Mouse (Mus musculus): ENCODE data around the gene Gm38392. TPM values are rescaled to one million over a fixed set of nuclear protein-coding genes. Genes with fewer than 3 reads are reported as not detected.
A peak's percentile ranks its signal among the peaks of the same experiment; 100 is the strongest.

Gm38392 gene
- polyA plus RNA-seq, 2 experiments from 2014 or later = not detected

DNA sequence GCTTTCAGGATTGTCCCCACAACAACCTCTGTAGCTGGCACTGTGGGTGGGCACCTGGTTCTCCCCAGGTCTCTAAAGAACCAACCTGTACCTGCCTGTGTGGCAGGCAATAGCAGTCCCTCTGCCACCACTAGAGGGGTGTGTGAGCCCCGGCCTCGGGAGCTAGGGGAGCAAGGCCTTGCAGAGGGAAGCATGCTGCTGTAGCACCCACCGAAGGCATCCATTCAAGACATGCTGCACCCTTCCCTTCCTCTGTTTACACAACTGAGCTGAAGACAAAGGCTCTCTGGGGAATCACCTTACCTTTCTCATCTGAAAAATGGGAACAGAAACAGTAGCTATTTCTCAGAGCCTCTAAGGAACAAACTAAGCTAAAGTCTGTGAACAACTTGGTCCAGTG, 51.8 kb downstream of the Gm38392 start:
- ATAC-seq = no peak

DNA sequence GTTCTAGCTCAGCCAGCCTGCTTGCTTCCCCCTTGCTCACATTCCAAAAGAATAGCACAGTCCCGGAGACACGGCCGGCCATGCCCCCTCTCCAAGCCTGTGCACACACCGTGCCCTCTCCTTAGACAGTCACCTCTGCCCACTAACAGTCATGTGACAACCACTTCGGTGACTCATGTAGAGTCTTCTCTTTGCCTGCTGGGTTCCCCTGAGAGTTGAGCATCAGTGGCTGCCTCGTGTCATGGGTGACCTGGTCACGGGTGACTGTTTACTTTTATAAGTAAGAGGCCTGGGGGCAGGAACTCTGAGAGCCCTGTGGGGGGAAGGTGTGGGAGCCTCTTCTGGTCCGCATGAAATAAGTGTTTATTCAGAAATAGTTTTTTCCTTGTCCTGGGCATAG, 53.0 kb downstream of the Gm38392 start:
- ATAC-seq = no peak

DNA sequence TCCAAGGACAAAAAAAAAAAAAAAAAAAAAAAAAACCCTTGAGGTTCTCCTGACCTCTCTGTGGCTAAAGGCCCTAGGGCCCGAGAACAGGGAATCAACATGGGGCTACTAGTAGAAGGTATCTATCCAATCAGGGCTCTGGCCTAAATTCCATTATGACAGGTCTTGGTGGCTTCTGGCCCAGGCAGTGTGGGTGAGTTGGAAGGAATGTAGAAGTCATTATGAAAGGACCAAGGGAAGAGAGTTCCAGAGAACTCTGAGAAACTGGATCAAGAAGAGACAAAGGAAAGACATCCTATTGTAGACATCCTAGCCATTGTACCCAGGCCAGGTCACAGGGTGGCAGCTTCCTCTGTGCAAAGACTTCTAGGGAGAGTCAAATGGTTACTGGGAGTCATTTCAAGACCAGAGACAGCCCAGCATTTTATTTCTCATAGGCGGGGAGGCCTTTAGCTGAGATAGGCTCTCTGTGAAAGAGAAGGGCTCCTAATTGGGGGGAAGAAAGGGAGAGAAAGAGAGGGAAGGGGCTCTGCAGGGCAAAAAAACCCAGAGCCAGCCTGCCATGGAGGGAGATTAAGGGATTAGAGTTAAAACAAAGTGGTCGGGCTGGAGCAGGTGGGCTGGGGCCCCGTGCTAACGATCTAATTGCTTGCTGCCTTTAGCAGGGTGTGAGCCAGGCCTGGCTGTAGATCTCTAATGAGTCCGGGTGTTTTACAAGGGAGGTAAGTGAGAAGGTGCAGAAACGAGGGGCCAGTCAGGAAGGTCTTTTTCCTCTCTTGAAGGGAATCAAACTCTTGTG, 54.0 kb downstream of the Gm38392 start:
- no peak for ATAC-seq

DNA sequence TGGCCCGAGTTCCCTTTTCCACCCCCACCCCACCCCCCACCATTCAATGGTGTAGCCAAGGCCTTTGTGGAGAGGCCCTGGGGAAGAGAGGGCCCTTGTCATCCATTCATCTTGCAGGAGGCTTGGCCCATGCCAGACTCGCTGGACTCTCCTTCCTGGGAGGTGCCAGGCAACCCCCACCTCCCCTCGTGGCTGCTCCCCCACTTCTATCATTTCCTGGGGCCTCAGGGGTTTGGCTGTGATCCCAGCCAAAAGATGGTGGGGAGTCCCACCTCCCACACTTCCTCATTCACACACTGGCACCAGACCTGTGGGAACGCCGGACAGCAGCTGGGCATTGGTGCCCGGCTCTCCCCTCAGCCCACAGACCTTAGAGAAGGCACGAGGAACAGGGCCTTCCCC, 54.7 kb downstream of the Gm38392 start:
- no peak for ATAC-seq

DNA sequence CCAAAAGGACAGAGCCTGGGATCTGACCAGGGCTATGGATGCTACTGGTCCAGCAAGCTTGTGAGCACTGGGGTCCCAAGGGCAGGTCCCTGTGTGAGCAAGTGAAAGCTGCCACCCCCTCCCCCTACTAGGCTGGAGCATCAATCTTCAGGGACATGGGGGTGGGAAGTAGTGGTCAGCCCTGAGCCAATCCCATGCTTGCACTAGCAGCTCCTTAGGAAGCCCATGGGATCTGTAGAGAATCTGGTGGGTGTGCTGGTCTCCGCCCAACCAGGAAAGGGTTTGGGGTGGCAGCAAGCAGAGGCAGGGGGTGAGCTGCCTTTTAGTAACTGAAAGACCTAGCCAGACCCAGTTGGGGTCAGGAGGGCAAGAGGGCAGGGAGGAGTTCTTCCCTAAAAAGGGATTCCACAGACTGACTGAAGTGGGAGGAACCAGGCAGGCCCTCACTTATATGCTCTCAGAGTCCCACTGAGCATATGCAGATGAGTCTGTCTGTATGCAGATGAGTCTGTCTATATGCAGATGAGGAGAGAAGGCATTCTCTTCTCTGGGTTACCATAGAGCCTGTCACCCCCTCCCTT, 55.9 kb downstream of the Gm38392 start:
- ATAC-seq = no peak

DNA sequence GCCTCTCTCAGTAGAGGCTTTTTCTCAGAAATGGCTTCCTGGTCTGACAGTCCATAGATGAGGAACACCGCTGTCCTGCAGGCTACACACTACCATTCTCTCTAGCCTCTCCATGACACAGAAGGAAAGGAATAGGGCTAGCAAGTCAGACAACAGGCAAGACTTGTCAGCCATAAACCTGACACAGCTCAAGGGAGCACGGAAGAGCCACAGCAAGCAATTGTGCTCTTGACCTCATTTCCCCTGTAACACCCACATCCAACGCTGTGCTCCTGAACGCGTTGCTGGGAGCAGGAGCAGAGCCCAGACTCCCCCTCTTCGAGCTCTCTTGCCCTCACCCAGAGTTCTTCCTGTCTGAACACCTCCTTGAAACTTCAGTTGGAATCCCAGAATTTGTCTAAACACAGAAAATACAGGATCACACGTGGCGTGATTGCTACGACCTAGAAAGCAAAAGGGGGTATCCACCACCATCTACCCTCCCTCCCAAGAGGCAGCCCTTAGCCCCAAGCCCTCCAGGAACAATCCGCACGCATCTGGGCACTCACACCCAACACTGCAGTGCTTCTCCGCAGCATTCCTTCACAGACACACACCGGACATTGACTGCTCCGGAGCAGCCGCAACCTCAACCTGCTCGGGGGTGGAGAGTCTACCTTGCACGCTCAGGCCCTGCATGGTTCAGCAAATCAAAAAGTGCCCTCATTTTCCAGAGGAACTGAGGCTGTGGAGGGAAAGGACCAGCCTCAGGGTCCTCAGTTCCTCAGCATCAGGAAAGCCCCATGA, 56.6 kb downstream of the Gm38392 start:
- ATAC-seq = no peak

DNA sequence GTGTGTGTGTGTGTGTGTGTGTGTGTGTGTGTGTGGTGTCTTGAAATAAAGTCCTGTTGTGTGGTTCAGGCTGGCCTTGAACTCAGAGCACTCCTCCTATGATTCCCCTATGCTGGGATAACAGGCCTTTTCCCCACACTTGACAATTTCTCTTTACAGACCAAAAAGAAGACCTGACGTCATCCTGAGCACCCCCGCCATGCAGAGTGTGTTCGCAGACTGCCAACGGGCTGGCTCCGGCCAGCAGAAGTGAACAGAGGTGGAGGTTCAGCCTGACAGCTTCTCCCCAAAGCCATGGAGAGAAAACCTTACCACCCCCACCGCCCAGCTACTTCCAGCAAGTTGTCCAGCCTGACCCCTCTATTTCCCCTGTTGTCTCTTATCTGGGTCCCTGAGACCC, 57.5 kb downstream of the Gm38392 start:
- no peak for ATAC-seq

DNA sequence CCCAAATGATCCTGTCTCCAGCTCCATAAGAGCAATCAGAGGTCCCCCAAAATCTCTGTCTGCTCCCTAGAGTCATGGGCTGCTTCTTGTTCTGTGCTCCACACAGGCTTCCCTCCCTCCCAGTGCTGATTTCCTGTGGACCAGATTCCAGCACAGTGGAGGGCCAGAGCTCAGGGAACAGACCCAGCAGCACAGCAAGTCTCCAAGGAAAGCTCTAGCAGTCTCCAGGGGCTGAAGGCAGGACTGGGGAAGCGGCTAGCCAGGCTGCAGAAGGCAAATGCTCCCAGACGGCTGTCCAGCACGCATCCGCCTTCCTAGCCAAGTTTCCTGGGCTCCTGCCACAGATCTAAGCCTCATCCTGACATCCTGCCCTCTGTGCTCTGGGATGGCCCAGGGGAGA, 58.1 kb downstream of the Gm38392 start:
- no peak for ATAC-seq

DNA sequence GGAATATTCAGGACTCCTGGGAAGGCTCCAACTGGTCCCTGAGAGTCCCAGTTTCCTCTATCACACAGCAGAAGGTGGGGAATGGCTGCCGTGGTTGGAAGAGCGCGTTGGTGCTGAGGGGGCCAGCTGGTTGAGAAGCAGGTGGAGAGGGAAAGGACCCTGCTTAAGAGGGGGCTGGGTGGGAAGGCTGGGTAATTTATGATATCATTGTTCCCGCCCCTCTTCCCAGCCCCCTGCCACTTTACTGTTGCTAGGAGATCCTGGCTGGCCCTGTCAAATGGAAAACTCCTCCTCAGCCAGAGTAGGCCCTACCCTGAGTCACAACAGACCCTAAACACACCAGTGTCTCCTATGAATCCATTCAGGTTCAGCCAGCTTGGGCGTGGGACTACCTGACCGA, 59.0 kb downstream of the Gm38392 start:
- ATAC-seq = no peak

DNA sequence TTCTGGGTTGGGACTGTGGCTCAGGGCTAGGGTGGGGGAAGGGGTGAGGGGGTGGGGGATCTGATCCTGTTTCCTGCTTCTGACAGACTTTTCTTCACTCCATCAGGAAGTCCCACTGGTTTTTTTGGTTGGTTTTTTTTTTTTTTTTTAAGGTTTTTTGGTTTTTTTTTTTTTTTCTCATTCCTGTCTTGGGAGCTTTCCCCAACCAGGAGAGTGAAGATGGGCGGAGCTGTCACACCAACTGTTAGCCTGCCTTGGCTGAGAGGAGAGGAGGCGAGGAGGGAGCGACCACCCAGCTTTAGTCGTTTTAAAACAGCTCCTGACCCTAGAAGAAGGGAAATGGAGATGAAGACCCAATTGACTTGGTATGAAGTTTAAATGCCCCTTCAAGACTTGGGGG, 59.8 kb downstream of the Gm38392 start:
- no peak for ATAC-seq

DNA sequence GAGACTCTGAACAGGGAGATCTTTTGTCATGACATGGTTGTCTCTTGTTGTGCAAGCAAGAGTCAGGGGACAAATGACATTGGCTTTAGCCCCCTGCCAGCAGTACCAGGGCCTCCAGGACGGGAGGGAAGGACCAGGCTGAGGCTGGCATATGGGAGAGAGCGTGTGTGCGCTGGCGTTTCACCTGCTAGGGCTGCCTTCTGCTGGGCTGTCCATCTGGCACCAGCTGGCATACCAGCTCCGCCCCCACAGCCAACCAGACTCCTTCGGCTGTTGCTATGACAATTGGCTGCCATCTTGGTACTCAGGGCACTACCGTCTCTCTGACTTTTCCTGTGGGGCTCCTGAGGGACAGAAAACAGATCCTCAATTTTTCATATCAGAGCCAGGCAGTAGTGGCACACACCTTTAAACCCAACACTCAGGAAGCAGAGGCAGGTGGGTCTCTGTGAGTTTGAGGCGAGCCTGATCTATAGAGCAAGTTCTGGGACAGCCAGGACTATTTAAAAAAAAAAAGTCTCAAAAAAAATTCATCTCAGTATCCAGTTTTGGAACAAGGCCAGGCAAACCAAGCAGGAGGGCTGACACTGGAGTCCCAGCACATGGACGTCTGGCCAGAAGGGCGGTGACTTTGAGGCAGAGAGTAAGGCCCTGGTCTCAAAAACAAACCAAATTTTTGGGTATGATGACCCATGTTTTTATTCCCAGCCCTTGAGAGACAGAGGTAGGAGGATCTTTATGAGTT, 60.7 kb downstream of the Gm38392 start:
- no peak for ATAC-seq

DNA sequence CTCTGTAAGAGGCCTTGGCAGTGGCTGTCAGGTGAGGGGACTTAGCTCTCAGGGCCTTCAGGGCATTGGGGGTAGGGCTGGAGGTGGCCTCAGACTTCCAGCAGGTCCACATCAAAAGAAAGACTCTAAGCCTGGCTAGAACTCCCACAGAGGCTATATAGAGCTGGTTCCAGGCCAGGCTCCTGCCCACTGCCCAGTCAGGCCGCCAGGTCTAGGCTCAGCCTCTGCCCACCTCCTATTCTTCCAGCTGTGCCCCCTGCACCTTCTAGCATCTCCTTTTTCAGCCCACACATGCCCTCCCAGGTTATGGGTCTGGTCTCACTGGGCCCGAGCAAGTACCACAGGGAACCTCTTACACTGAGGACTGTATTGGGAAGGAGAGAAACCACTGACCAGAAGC, 62.1 kb downstream of the Gm38392 start:
- ATAC-seq = no peak

DNA sequence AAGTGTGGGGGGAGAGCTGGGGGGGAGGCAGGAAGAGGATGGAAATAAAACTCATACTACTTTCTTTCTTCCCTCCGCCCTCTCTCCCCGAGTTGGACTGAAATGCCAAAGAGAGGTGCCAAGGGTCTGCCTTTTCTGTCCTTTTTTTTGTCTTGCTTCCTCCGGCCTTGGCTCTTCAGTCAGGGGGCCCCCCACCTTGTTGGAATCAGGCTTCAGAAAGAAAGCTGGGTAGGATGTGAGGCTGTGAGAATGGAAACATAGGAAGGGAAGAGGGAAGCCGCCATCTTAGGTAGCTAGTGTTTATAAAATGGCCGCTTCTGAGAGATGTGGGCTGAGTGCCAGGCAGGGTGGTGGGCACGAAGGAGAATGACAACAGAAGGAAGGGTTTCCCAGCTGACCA, 64.6 kb downstream of the Gm38392 start:
- no peak for ATAC-seq

DNA sequence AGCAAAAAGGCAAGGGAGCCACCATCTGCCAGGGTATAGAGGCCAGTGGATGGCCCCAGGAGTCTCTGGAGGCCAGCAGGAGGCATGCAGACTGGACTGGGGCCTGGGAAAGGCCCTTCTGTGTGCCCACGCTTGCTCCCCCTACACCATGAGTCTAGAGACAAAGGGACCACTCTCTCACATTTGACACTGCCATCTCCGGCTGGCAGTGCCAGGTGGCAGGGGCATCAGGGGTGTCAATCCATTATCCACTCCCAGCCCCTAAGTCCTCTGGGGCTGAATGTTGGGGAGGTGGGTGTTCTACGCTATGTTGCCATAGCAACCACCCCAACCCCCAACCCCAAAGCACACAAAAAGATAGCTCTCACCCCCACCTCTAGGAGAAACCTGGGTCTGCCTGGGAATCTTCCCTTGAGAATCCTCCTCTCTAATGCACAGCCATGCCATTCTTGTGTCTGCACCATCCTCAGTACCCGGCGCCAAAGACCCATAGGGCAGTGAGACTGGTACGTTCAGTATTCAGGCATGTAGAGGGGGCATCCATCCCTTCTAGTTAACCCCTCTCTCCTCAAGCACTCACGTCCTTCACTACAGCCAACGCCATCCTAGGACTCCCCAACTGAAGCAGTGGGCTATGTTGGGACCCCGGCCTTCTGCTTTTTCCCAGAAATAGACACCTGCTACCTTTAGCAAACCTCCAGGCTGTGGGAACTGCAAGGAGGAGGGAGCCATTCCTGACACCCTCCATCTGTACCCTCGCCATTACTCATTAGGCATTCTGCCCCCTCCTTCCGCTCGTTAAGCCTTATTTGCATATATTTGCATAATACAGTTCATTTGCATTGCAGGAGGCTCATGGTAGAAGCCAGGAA, 65.3 kb downstream of the Gm38392 start:
- ATAC-seq = no peak

DNA sequence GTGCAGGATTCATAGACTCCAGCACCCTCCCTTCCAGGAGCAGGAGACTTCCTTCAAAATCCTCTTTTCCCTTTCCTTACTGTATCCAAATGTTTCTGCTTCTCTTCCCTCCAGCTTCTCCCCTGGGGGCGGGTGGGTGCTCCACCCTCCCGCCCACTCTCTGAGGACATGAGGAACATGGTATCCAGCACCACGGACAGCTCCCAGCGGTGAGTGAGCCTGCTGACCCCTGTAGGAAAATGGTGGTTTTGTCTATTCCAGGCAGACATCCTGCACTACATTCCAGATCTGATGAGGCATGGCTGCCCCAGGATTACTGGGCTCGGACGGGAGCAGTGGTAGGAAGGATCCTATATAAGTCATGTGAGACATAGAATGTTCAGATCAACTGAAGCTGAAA, 66.2 kb downstream of the Gm38392 start:
- ATAC-seq = no peak

DNA sequence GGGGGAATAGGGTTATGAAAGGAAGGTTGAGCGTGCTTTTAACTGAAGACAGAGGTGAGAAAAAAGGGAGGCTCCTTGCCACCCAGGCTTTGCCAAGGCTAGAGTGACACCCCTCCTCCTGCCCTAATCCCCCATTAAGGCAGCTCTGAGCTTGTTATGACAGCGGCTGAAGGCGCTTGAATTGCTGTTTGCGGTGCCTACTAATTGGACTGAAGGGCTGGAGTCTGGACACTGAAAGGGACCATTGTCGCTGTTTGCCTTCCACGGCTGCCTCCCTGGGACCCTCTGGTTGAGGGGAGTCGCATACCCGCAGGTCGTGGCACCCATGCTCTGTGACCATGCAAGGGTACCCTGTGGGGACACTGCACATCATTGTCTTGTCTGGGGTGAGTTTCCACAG, 67.1 kb downstream of the Gm38392 start:
- ATAC-seq = no peak

DNA sequence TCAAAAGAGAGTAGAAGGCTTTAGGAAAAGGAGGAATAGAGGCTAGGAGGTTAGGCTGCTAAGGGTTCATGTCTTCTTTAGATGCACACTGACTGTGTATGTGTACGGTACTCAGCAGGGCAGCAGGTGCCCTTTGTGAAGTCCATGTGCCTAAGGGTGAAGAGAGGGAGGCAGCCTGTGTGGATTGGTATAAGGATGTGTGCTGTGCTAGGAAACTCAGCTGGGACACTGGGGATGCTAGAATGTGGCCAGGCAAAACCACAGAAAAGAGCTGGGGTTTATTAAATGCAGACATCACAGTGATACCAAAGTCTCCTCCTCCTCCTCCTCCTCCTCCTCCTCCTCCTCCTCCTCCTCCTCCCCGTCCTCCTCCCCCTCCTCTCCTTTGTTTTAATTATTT, 69.3 kb downstream of the Gm38392 start:
- no peak for ATAC-seq

DNA sequence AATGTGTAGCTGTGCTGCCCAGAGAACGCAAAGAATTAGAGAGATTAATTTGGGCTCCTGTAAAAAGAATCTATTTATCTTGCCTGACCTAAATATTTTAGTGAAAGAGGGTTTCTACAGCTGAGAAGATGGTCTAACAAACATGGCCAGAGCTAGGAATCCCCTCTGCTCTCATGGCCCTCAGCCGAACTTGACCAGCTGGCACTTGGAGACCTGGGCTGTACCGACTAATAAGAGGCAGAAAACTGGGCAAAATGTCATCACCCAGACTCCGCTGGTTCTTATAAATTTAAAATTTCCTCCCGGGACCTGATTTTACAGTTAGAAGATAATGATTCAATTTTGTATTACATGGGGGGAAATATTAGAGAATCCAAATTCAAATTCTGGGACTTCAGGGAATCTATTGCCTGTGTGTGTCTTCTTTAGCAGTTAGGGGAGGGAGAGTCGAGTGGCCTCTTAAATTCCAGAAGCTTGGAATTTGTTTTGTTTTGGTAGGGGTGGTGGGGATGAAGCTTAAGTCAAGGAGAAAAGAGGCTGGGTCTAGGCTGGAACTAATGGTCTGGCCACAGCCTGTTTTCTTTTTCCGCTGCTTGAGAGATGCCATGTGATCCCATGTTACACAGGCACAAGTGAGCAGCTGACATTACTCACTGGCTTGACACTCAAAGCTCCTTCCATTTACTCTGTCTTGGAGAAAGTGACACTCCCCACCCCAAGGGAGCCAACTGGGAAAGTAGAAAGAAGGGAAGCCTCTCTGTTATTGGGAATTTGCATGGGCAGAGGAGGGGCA, 70.3 kb downstream of the Gm38392 start:
- ATAC-seq = no peak

DNA sequence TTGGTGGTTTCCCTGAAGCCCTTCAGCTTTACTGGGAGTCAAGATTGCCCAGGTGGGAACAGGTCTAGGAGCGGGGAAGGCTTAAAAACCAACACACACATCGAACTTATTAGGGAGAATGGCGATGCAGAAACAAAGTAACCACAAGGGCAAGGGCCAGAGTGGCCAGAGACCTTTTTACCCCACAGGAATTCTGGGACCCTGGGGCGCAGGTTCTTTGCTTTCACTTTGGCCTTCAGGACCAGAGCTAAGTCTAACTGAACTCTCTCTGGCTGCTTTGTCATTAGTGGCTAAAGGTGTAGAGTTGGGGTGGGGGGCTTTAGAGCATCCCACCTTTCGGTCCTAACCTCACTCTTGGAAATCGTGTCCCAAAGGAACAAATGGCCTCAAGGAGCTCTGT, 70.9 kb downstream of the Gm38392 start:
- ATAC-seq = no peak

DNA sequence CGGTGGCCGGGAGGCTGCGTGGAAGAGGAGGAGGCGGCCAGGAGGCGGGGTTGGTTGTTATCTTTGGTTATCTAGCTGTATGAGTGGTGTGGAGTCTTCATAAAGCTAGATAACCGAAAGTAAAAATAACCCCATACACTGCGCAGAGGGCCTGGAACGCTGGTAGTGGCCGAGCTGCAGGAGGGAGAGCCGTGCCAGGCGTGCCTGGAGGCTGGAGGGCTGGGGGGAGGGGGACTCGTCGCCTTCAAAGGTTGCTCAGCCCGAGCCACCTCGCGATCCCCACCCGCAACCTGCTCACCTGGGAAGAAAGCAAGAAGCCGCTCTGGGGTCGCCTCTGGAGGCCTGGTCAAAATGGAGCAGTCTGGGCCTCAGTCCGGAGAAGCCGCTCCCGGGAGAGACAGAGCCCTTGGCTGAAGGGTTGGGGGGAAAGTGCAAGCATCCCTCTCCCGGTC, 71.4 kb downstream of the Gm38392 start:
- peak; percentile 39 for ATAC-seq

DNA sequence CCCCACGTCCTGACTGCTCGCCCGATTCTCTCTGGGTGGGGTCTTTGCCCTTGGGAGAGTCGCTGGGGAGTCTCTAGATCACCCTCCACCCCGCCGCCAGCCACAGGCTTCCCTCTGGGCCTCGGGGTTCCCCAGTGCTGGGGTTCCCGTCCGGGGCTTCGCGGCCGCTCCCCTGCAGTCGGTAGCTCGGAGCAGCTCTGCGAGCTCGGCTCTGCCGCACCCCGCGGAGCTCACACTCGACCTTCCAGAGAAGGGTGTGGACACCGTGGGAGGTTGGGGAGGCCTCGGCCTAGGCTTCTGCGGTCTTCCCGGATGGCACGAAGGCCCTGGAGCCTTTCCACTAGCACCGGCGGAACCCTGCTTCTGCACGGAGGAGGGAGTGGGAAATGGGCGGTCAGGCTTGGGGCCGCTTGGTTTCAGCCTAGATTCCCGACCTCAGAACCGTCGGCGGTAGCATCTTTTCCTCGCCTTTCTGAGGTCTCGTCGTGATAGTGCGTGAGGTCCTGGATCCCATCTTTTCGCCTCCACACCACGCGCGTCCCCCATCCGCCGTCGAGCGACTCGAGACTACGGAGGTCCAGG, 71.9 kb downstream of the Gm38392 start:
- peak; percentile 34 for ATAC-seq

Measured in CD4-positive, CD25-positive, alpha-beta regulatory T cell, adult 4 months (primary cell).